ENCODE assay signal across 47 mouse cellular contexts in genomic region chr9:45034526-45034925, GRCm38 (mm10). TPM values are rescaled to one million over a fixed set of nuclear protein-coding genes. Genes with fewer than 3 reads are reported as not detected.
"Had no signal": no experiment of that assay in that cellular context is flagged by ENCODE, and none has a peak within 500 bp of the region (broad histone marks: within the 10 kb centered on the region; RNA-seq: fewer than 3 reads in every experiment).

No protein-coding gene starts in this region.

- H3K4me1 ChIP-seq: heart, embryonic 13.5 days; heart, embryonic 15.5 days; hindbrain, embryonic 10.5 days; hindbrain, embryonic 12.5 days; hindbrain, embryonic 13.5 days; hindbrain, embryonic 15.5 days; intestine, embryonic 15.5 days; kidney, embryonic 15.5 days had no signal

- H3K27ac ChIP-seq: heart, embryonic 13.5 days; heart, embryonic 15.5 days; hindbrain, embryonic 10.5 days; hindbrain, embryonic 12.5 days; hindbrain, embryonic 13.5 days; hindbrain, embryonic 14.5 days; hindbrain, embryonic 15.5 days; hindbrain, postnatal 0 days; intestine, embryonic 15.5 days; kidney, embryonic 15.5 days; kidney, postnatal 0 days; layer of hippocampus, adult 2 months; left cerebral cortex, adult 2 months had no signal

- DNase-seq: heart, postnatal 14 days; heart, postnatal 36 days; heart, postnatal 4 days; kidney, adult 11 months; kidney, adult 18-20 months; kidney, adult 2 months; kidney, adult 8-10 months; kidney, adult 9 months; kidney, postnatal 10 days; kidney, postnatal 14 days; kidney, postnatal 25 days; kidney, postnatal 36 days; kidney, postnatal 4 days; layer of hippocampus, adult 9-11 months; layer of hippocampus, postnatal 36 days had no signal

- H3K9me3 ChIP-seq: heart, embryonic 12.5 days; heart, embryonic 13.5 days; heart, embryonic 15.5 days; hindbrain, embryonic 10.5 days; hindbrain, embryonic 12.5 days; hindbrain, embryonic 13.5 days; hindbrain, embryonic 15.5 days; intestine, embryonic 15.5 days; kidney, embryonic 15.5 days had no signal

- H3K27me3 ChIP-seq: intestine, embryonic 15.5 days had no signal

- H3K36me3 ChIP-seq: heart, embryonic 12.5 days; heart, embryonic 13.5 days; heart, embryonic 15.5 days; hindbrain, embryonic 10.5 days; hindbrain, embryonic 12.5 days; hindbrain, embryonic 13.5 days; hindbrain, embryonic 15.5 days; intestine, embryonic 15.5 days; kidney, embryonic 15.5 days had no signal

- H3K4me3 ChIP-seq: heart, embryonic 12.5 days; heart, embryonic 13.5 days; heart, embryonic 15.5 days; hindbrain, embryonic 10.5 days; hindbrain, embryonic 12.5 days; hindbrain, embryonic 13.5 days; hindbrain, embryonic 15.5 days; intestine, embryonic 15.5 days; kidney, embryonic 15.5 days; layer of hippocampus, adult 2 months; left cerebral cortex, adult 2 months had no signal

RNA-seq across cellular contexts. Expression of gene Mpzl2, which starts 5.1 kb away (rescaled TPM):
- polyA plus RNA-seq: inflammation-experienced regulatory T-cells, adult 6 months had no signal

RNA-seq across cellular contexts. Expression of gene Cd3e, which starts 25.1 kb away (rescaled TPM):
- total RNA-seq: hindbrain, postnatal 0 days; layer of hippocampus, adult 18-20 months; layer of hippocampus, adult 2 months; layer of hippocampus, postnatal 10 days; layer of hippocampus, postnatal 14 days; layer of hippocampus, postnatal 25 days; layer of hippocampus, postnatal 36 days; left cerebral cortex, adult 18-20 months; left cerebral cortex, adult 2 months had no signal
- polyA plus RNA-seq: heart, embryonic 11.5 days; heart, embryonic 12.5 days; heart, embryonic 14.5 days; hindbrain, embryonic 10.5 days; hindbrain, embryonic 11.5 days; hindbrain, embryonic 12.5 days; hindbrain, embryonic 13.5 days; kidney, embryonic 14.5 days; kidney, embryonic 15.5 days; kidney, embryonic 16.5 days had no signal

RNA-seq across cellular contexts. Expression of gene Jaml, which starts 44.5 kb away (rescaled TPM):
- total RNA-seq: hindbrain, postnatal 0 days; layer of hippocampus, postnatal 10 days had no signal
- polyA plus RNA-seq: hindbrain, embryonic 12.5 days; hindbrain, embryonic 14.5 days; kidney, embryonic 14.5 days had no signal

RNA-seq across cellular contexts. Expression of gene Cd3d, which starts 52.9 kb away (rescaled TPM):
- total RNA-seq: hematopoietic stem cell, adult 5-6 weeks; hindbrain, postnatal 0 days; layer of hippocampus, adult 18-20 months; layer of hippocampus, adult 2 months; layer of hippocampus, adult 8-10 months; layer of hippocampus, postnatal 10 days; layer of hippocampus, postnatal 14 days; layer of hippocampus, postnatal 25 days; layer of hippocampus, postnatal 36 days; left cerebral cortex, adult 18-20 months; left cerebral cortex, adult 2 months; left cerebral cortex, adult 8-10 months had no signal
- polyA plus RNA-seq: heart, embryonic 11.5 days; heart, embryonic 12.5 days; heart, embryonic 14.5 days; heart, postnatal 0 days; hindbrain, embryonic 10.5 days; hindbrain, embryonic 11.5 days; hindbrain, embryonic 12.5 days; hindbrain, embryonic 13.5 days; hindbrain, embryonic 14.5 days; hindbrain, embryonic 15.5 days; hindbrain, embryonic 16.5 days; intestine, embryonic 14.5 days; intestine, embryonic 15.5 days; intestine, embryonic 16.5 days; kidney, embryonic 14.5 days; kidney, embryonic 15.5 days; kidney, embryonic 16.5 days had no signal
